Mouse (Mus musculus) MEL (cell line): ENCODE data around the gene Adipor2.

Experiments
- CTCF ChIP-seq, 3 experiments: IDR thresholded peaks in 2 of 3; conservative IDR thresholded peaks in 1 of 3; 2 replicates each; pipeline ENCODE4 v1.5.1; 2011 to 2012; ENCODE audit warnings: low read length in 3 of 3, low read depth in 2 of 3, mild to moderate bottlenecking in 2 of 3, improper control_type of control experiment in 1 of 3, inconsistent platforms in 1 of 3, mixed read lengths in 1 of 3, moderate library complexity in 1 of 3; ENCODE audit not compliant: control insufficient read depth in 1 of 3, insufficient read depth in 1 of 3, poor library complexity in 1 of 3, severe bottlenecking in 1 of 3
- ETS1 ChIP-seq: IDR thresholded peaks from 2 replicates; pipeline ENCODE4 v1.6.1; 2012; ENCODE audit warnings: low read depth, mild to moderate bottlenecking, inconsistent platforms, low read length, improper control_type of control experiment, moderate library complexity
- GABPA ChIP-seq: IDR thresholded peaks from 2 replicates; pipeline ENCODE4 v1.6.1; 2012; ENCODE audit warnings: low read depth, mild to moderate bottlenecking, inconsistent platforms, low read length, improper control_type of control experiment, moderate library complexity
- MAFK ChIP-seq: IDR thresholded peaks from 2 replicates; pipeline ENCODE4 v1.6.1; 2011; ENCODE audit warnings: low read depth, mild to moderate bottlenecking, low read length, improper control_type of control experiment, borderline replicate concordance
- MAX ChIP-seq: IDR thresholded peaks from 2 replicates; pipeline ENCODE4 v1.6.1; 2011; ENCODE audit warnings: low read length, improper control_type of control experiment
- NELFE ChIP-seq: IDR thresholded peaks from 2 replicates; pipeline ENCODE4 v1.6.1; 2011; ENCODE audit warnings: low read depth, low read length, improper control_type of control experiment
- NRF1 ChIP-seq: IDR thresholded peaks from 2 replicates; pipeline ENCODE4 v1.6.1; 2014; ENCODE audit warnings: low read depth, mild to moderate bottlenecking, inconsistent platforms, low read length, improper control_type of control experiment, moderate library complexity; ENCODE audit not compliant: poor library complexity, insufficient read depth, severe bottlenecking
- POLR2A ChIP-seq, 2 experiments: IDR thresholded peaks; 2 replicates each; pipeline ENCODE4 v1.6.1; 2011 to 2012; ENCODE audit warnings: low read length in 2 of 2, mild to moderate bottlenecking in 2 of 2, control low read depth in 1 of 2, improper control_type of control experiment in 1 of 2, low read depth in 1 of 2, moderate library complexity in 1 of 2; ENCODE audit not compliant: control insufficient read depth in 1 of 2, insufficient read depth in 1 of 2, poor library complexity in 1 of 2
- RCOR1 ChIP-seq: IDR thresholded peaks from 2 replicates; pipeline ENCODE4 v1.6.1; 2012; ENCODE audit warnings: low read depth, mild to moderate bottlenecking, inconsistent platforms, low read length, improper control_type of control experiment
- UBTF ChIP-seq: IDR thresholded peaks from 2 replicates; pipeline ENCODE4 v1.6.1; 2012; ENCODE audit warnings: low read depth, mild to moderate bottlenecking, inconsistent platforms, low read length, improper control_type of control experiment, moderate library complexity, borderline replicate concordance; ENCODE audit not compliant: insufficient read depth
- USF1 ChIP-seq: IDR thresholded peaks from 2 replicates; pipeline ENCODE4 v1.6.1; 2014; ENCODE audit warnings: low read depth, mild to moderate bottlenecking, inconsistent platforms, low read length, improper control_type of control experiment, moderate library complexity

DNA sequence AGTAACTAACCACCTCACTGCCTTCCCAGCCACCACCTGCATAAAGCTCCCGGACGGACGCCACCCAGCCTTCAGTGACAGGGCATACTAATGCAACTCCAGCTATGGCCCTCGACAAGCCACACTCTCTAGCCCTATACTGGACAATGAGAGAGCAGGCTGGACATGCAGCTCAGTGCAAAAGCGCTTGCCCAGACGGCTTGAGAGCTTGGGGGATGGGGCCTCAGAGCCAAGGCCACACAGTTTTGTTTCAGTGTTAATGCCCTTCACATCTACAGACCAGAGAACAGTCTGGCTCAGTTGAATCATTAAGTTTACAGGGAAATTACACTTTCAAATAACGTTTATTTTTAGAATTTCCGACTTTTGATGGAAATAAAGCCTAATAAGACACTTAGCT is 40.7 kb upstream of the Adipor2 start:
- no peak for TF ChIP-seq USF1
- TF ChIP-seq POLR2A (IDR thresholded peaks at IDR 0.05; ENCODE audit: control insufficient read depth in 1 of 2, insufficient read depth in 1 of 2, low read depth in 1 of 2, low read length in 2 of 2, poor library complexity in 1 of 2), result no peak
- TF ChIP-seq MAFK, result no peak
- TF ChIP-seq GABPA, result no peak
- no peak for TF ChIP-seq NELFE
- no peak for TF ChIP-seq CTCF (IDR thresholded peaks at IDR 0.05 in 2 of 3, conservative IDR thresholded peaks at IDR 0.05 in 1 of 3; ENCODE audit: control insufficient read depth in 1 of 3, insufficient read depth in 1 of 3, low read depth in 2 of 3, low read length in 3 of 3, poor library complexity in 1 of 3, severe bottlenecking in 1 of 3)
- no peak for TF ChIP-seq NRF1
- no peak for TF ChIP-seq RCOR1
- no peak for TF ChIP-seq MAX
- TF ChIP-seq ETS1, result no peak
- TF ChIP-seq UBTF, result no peak
